Mouse (Mus musculus): ENCODE data around the gene Mbtps2. TPM values are rescaled to one million over a fixed set of nuclear protein-coding genes. Genes with fewer than 3 reads are reported as not detected.

The Mbtps2 gene
- polyA plus RNA-seq (2015; fragmentation: Nextera tagmentation; extraction: Ambion mirVana), result 9.3 and 10.5 TPM in 2 replicates

GRCm38 (mm10) chrX:157598186-157598996 lies at the start of gene Mbtps2:
Gene Mbtps2, minus strand, starts transcription at chrX:157598715.

GRCm38 (mm10) chrX:157568840-157569239 lies 29.7 kb downstream of the Mbtps2 start, which contains the start of gene Yy2:
Gene Yy2, minus strand, starts transcription at chrX:157568985.

GRCm38 (mm10) chrX:157491944-157492726 lies 106.4 kb downstream of the Mbtps2 start, which contains the start of gene Sms:
Gene Sms, minus strand, starts transcription at chrX:157492287.

Other genes with a start within 250 kb of the Mbtps2 start
- 0.21 and 0.71 TPM in 2 replicates for gene Phex, start 183.4 kb downstream of the Mbtps2 start, polyA plus RNA-seq (2015; fragmentation: Nextera tagmentation; extraction: Ambion mirVana)
- 125 and 152 TPM in 2 replicates for gene Sms, start 106.4 kb downstream of the Mbtps2 start, polyA plus RNA-seq (2015; fragmentation: Nextera tagmentation; extraction: Ambion mirVana)
- gene Yy2, start 29.7 kb downstream of the Mbtps2 start, polyA plus RNA-seq (2015; fragmentation: Nextera tagmentation; extraction: Ambion mirVana), result 1.5 and 2.2 TPM in 2 replicates
- 982 and 1,043 TPM in 2 replicates for gene Smpx, start 100.2 kb upstream of the Mbtps2 start, polyA plus RNA-seq (2015; fragmentation: Nextera tagmentation; extraction: Ambion mirVana)
- 1.2 and 1.8 TPM in 2 replicates for gene Klhl34, start 219.7 kb upstream of the Mbtps2 start, polyA plus RNA-seq (2015; fragmentation: Nextera tagmentation; extraction: Ambion mirVana)

All from skeletal muscle tissue, postnatal 0 days (tissue).